Mouse (Mus musculus): ENCODE results near the gene Tbc1d25. TPM values are rescaled to one million over a fixed set of nuclear protein-coding genes. Genes with fewer than 3 reads are reported as not detected.

The Tbc1d25 gene
- polyA plus RNA-seq, 1 experiment: 9.9 TPM

- H3K79me2 ChIP-seq (ENCODE audit: control insufficient read depth, insufficient read depth): peaks cover 40% of the 10 kb centered on the region
- H3K27me3 ChIP-seq (ENCODE audit: control insufficient read depth, insufficient read depth, insufficient read length): no peaks in the 10 kb centered on the region
- H3ac ChIP-seq (ENCODE audit: control insufficient read depth, insufficient read length, low read depth): no peak overlapping the region
- no peak overlapping the region for H3K4me3 ChIP-seq (ENCODE audit: insufficient read depth, poor library complexity, severe bottlenecking)
- H3K36me3 ChIP-seq (ENCODE audit: control insufficient read depth, insufficient read depth): peaks cover 60% of the 10 kb centered on the region
- peaks cover 20% of the 10 kb centered on the region for H3K79me3 ChIP-seq (ENCODE audit: low read depth)
- no peak for TF ChIP-seq MAX (IDR thresholded peaks at IDR 0.05)
- no peak for TF ChIP-seq USF1 (IDR thresholded peaks at IDR 0.05; ENCODE audit: low read depth)
- no peak for TF ChIP-seq MYOG (IDR thresholded peaks at IDR 0.05; ENCODE audit: control insufficient read depth, extremely low read depth, insufficient read length)
- TF ChIP-seq CEBPB (IDR thresholded peaks at IDR 0.05; ENCODE audit: low read depth): no peak
- no peak for TF ChIP-seq MYOD1 (IDR thresholded peaks at IDR 0.05; ENCODE audit: control insufficient read depth, insufficient read length, low read depth)
- no peak for TF ChIP-seq FOSL1 (IDR thresholded peaks at IDR 0.05; ENCODE audit: insufficient read depth, low read length, poor library complexity, severe bottlenecking)
These were observed 36.5 kb downstream of the Tbc1d25 start for GRCm38 (mm10) chrX:8139480-8139879.

DNA sequence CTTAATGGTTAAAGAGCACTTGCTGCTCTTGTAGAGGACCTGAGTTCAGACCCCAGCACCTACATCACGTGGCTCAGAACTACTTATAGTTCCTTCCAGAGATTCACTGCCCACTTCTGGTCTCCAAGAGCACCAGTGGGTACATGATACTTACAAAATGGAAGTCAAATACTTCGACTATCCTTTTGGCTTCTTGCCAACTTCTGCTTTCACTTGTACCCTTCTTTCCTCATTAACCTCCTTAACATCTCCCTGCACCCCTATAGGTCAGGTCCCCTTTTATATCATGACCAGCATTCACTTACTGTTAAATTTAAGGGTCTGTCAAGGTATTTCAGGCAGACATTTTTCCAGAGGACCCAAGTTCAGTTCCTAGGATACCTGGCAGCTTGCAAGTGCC is 40.1 kb downstream of the Tbc1d25 start:
- H3K27me3 ChIP-seq (ENCODE audit: control insufficient read depth, insufficient read depth, insufficient read length): no peaks in the 10 kb centered on the region
- H3K79me2 ChIP-seq (ENCODE audit: control insufficient read depth, insufficient read depth): peaks cover 15% of the 10 kb centered on the region
- TF ChIP-seq USF1 (IDR thresholded peaks at IDR 0.05; ENCODE audit: low read depth) (no peak), MYOG (IDR thresholded peaks at IDR 0.05; ENCODE audit: control insufficient read depth, extremely low read depth, insufficient read length) (no peak), MYOD1 (IDR thresholded peaks at IDR 0.05; ENCODE audit: control insufficient read depth, insufficient read length, low read depth) (no peak), MAX (IDR thresholded peaks at IDR 0.05) (no peak), CEBPB (IDR thresholded peaks at IDR 0.05; ENCODE audit: low read depth) (no peak), CTCF (IDR thresholded peaks at IDR 0.05; ENCODE audit: control insufficient read depth, insufficient read depth, insufficient read length) (no peak), FOSL1 (IDR thresholded peaks at IDR 0.05; ENCODE audit: insufficient read depth, low read length, poor library complexity, severe bottlenecking) (no peak)
- no peak overlapping the region for H3ac ChIP-seq (ENCODE audit: control insufficient read depth, insufficient read length, low read depth)
- H3K4me3 ChIP-seq (ENCODE audit: insufficient read depth, poor library complexity, severe bottlenecking): no peak overlapping the region
- peaks cover 29% of the 10 kb centered on the region for H3K36me3 ChIP-seq (ENCODE audit: control insufficient read depth, insufficient read depth)
- H3K79me3 ChIP-seq (ENCODE audit: low read depth): no peaks in the 10 kb centered on the region

GRCm38 (mm10) chrX:8132017-8132976 is 43.7 kb downstream of the Tbc1d25 start, which contains the start of gene Wdr13:
Gene Wdr13, minus strand, starts transcription at chrX:8132892.
- Histone ChIP-seq H3ac (ENCODE audit: control insufficient read depth, insufficient read length, low read depth) (peak within 1 kb of the TSS; percentile 72), H3K79me3 (ENCODE audit: low read depth) (no peaks in the 10 kb centered on the region), H3K36me3 (ENCODE audit: control insufficient read depth, insufficient read depth) (no peaks in the 10 kb centered on the region), H3K79me2 (ENCODE audit: control insufficient read depth, insufficient read depth) (peaks cover 7% of the 10 kb centered on the region), H3K4me3 (ENCODE audit: insufficient read depth, poor library complexity, severe bottlenecking) (peak within 1 kb of the TSS; percentile 38), H3K27me3 (ENCODE audit: control insufficient read depth, insufficient read depth, insufficient read length) (no peaks in the 10 kb centered on the region)
- TF ChIP-seq CTCF (IDR thresholded peaks at IDR 0.05; ENCODE audit: control insufficient read depth, insufficient read depth, insufficient read length) (no peak), CEBPB (IDR thresholded peaks at IDR 0.05; ENCODE audit: low read depth) (no peak), MAX (IDR thresholded peaks at IDR 0.05) (no peak), MYOD1 (IDR thresholded peaks at IDR 0.05; ENCODE audit: control insufficient read depth, insufficient read length, low read depth) (no peak), MYOG (IDR thresholded peaks at IDR 0.05; ENCODE audit: control insufficient read depth, extremely low read depth, insufficient read length) (no peak), USF1 (IDR thresholded peaks at IDR 0.05; ENCODE audit: low read depth) (no peak), FOSL1 (IDR thresholded peaks at IDR 0.05; ENCODE audit: insufficient read depth, low read length, poor library complexity, severe bottlenecking) (no peak)

- no peaks in the 10 kb centered on the region for H3K27me3 ChIP-seq (ENCODE audit: control insufficient read depth, insufficient read depth, insufficient read length)
These were observed 44.6 kb downstream of the Tbc1d25 start for GRCm38 (mm10) chrX:8131393-8131792.

GRCm38 (mm10) chrX:8125235-8125634 is 50.7 kb downstream of the Tbc1d25 start:
- H3K4me3 ChIP-seq (ENCODE audit: insufficient read depth, poor library complexity, severe bottlenecking): no peak overlapping the region
- no peaks in the 10 kb centered on the region for H3K79me2 ChIP-seq (ENCODE audit: control insufficient read depth, insufficient read depth)
- no peak overlapping the region for H3ac ChIP-seq (ENCODE audit: control insufficient read depth, insufficient read length, low read depth)
- TF ChIP-seq FOSL1 (IDR thresholded peaks at IDR 0.05; ENCODE audit: insufficient read depth, low read length, poor library complexity, severe bottlenecking) (no peak), MAX (IDR thresholded peaks at IDR 0.05) (no peak), USF1 (IDR thresholded peaks at IDR 0.05; ENCODE audit: low read depth) (no peak), CEBPB (IDR thresholded peaks at IDR 0.05; ENCODE audit: low read depth) (no peak), MYOG (IDR thresholded peaks at IDR 0.05; ENCODE audit: control insufficient read depth, extremely low read depth, insufficient read length) (no peak), MYOD1 (IDR thresholded peaks at IDR 0.05; ENCODE audit: control insufficient read depth, insufficient read length, low read depth) (no peak), CTCF (IDR thresholded peaks at IDR 0.05; ENCODE audit: control insufficient read depth, insufficient read depth, insufficient read length) (no peak)
- H3K27me3 ChIP-seq (ENCODE audit: control insufficient read depth, insufficient read depth, insufficient read length): no peaks in the 10 kb centered on the region
- peaks cover 6% of the 10 kb centered on the region for H3K36me3 ChIP-seq (ENCODE audit: control insufficient read depth, insufficient read depth)
- H3K79me3 ChIP-seq (ENCODE audit: low read depth): no peaks in the 10 kb centered on the region

More at GRCm38 (mm10) chrX:8131393-8131792, 44.6 kb downstream of the Tbc1d25 start:
- H3ac ChIP-seq (ENCODE audit: control insufficient read depth, insufficient read length, low read depth): peak overlapping the region; percentile 5
- peak overlapping the region; percentile 38 for H3K4me3 ChIP-seq (ENCODE audit: insufficient read depth, poor library complexity, severe bottlenecking)
- no peaks in the 10 kb centered on the region for H3K79me3 ChIP-seq (ENCODE audit: low read depth)
- TF ChIP-seq CEBPB (IDR thresholded peaks at IDR 0.05; ENCODE audit: low read depth) (no peak), CTCF (IDR thresholded peaks at IDR 0.05; ENCODE audit: control insufficient read depth, insufficient read depth, insufficient read length) (no peak), MAX (IDR thresholded peaks at IDR 0.05) (no peak), USF1 (IDR thresholded peaks at IDR 0.05; ENCODE audit: low read depth) (no peak), MYOD1 (IDR thresholded peaks at IDR 0.05; ENCODE audit: control insufficient read depth, insufficient read length, low read depth) (no peak), FOSL1 (IDR thresholded peaks at IDR 0.05; ENCODE audit: insufficient read depth, low read length, poor library complexity, severe bottlenecking) (no peak), MYOG (IDR thresholded peaks at IDR 0.05; ENCODE audit: control insufficient read depth, extremely low read depth, insufficient read length) (no peak)
- no peaks in the 10 kb centered on the region for H3K36me3 ChIP-seq (ENCODE audit: control insufficient read depth, insufficient read depth)
- peaks cover 7% of the 10 kb centered on the region for H3K79me2 ChIP-seq (ENCODE audit: control insufficient read depth, insufficient read depth)

Data from C2C12 (cell line).